In the genomic region with DNA sequence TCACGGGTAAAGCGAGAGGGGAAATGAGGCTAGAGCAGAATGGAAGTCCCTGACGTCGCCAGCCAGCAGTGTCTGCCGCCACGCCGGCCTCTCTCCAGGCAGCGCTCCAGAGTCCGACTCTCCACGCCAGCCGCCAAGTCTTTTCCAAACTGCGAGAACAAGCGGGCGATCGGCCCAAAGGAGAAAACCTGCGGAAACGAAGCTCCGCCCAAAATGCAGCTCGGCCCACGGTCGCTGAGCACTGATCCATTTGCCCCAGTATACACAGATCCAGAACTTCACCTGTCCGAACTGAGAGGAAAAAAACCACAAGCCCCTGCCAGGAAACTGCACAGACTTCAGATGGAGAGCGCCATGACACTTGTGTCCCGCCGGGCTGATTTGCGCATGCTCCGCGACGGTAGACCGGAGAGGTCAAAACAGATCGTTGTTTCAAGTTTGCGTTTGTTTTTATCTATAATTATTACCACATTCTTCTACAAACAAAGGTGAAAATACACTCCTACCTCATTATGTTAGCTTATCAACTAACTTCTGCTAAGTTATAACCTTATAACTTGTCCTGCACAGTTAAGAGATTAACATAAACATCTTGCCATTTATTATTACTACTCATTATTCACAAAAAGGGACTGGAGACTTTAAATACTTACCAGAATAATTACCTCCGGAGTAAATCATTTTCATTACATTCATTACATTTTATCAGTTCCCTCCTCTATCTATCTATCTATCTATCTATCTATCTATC, we compare ENCODE assay signal across 8 mouse cellular contexts. TPM values are rescaled to one million over a fixed set of nuclear protein-coding genes. Genes with fewer than 3 reads are reported as not detected.
DNase-seq lines count a peak whose midpoint lies in the region; ATAC-seq and TF ChIP-seq lines count a peak whose summit lies in the region.

Gene Cdkal1 (minus strand): TSS at position 394 of the 751 bp plus-strand sequence.

- TF ChIP-seq CTCF in bone marrow macrophage, adult 2 months (IDR thresholded peaks at IDR 0.05; ENCODE audit: low read depth, low read length), result no peak
- no peak for TF ChIP-seq CTCF in embryonic fibroblast, embryonic 13.5 days (IDR thresholded peaks at IDR 0.05; ENCODE audit: borderline replicate concordance, insufficient read depth, low read length)
- no peak for TF ChIP-seq CTCF in liver, adult 2 months (IDR thresholded peaks at IDR 0.05; ENCODE audit: low read depth, low read length)

- H3K9me3 ChIP-seq in heart, embryonic 11.5 days (replicated peaks; ENCODE audit: control insufficient read depth, low read length), result no peaks in the 10 kb centered on the region
- H3K9me3 ChIP-seq in kidney, embryonic 16.5 days (ENCODE audit: low read length), result no peaks in the 10 kb centered on the region

- peak within 1 kb of the TSS; percentile 94 for H3K9ac ChIP-seq in heart, embryonic 11.5 days (ENCODE audit: low read depth, low read length)
- H3K9ac ChIP-seq in kidney, embryonic 16.5 days (replicated peaks; ENCODE audit: low read length), result peak within 1 kb of the TSS; percentile 94
- H3K9ac ChIP-seq in liver, adult 2 months (ENCODE audit: low read depth, low read length), result peak within 1 kb of the TSS; percentile 71

- H3K79me2 ChIP-seq in liver, adult 2 months (ENCODE audit: control insufficient read depth, insufficient read depth, low read length), result no peaks in the 10 kb centered on the region
- peaks cover 38% of the 10 kb centered on the region for H3K79me2 ChIP-seq in myocyte (ENCODE audit: control insufficient read depth, insufficient read depth)

- peak within 1 kb of the TSS; percentile 47 for H3K27ac ChIP-seq in bone marrow macrophage, adult 2 months (ENCODE audit: insufficient read depth, low read depth, low read length)
- H3K27ac ChIP-seq in embryonic fibroblast, embryonic 13.5 days (ENCODE audit: insufficient read depth, low read length), result peak within 1 kb of the TSS; percentile 57; the same call in 1 of the 2 replicates
- H3K27ac ChIP-seq in heart, embryonic 11.5 days (ENCODE audit: low read depth, low read length), result peak within 1 kb of the TSS; percentile 86
- H3K27ac ChIP-seq in kidney, embryonic 16.5 days (ENCODE audit: low read length), result peak within 1 kb of the TSS; percentile 82
- peak within 1 kb of the TSS; percentile 79 for H3K27ac ChIP-seq in liver, adult 2 months (replicated peaks; ENCODE audit: insufficient read depth, low read depth, low read length)

- H3ac ChIP-seq in myocyte (ENCODE audit: control insufficient read depth, insufficient read length), result peak within 1 kb of the TSS; percentile 62

- H3K36me3 ChIP-seq in heart, embryonic 11.5 days (ENCODE audit: control insufficient read depth, insufficient read depth, low read length), result peaks cover 4% of the 10 kb centered on the region
- H3K36me3 ChIP-seq in kidney, embryonic 16.5 days (ENCODE audit: insufficient read depth, low read length), result peaks cover 11% of the 10 kb centered on the region; the same call in 1 of the 2 replicates
- H3K36me3 ChIP-seq in liver, adult 2 months (ENCODE audit: control insufficient read depth, insufficient read depth, low read length), result peaks cover 4% of the 10 kb centered on the region; the same call in 1 of the 2 replicates
- H3K36me3 ChIP-seq in myocyte (ENCODE audit: control insufficient read depth, insufficient read depth), result no peaks in the 10 kb centered on the region
- 0 out of 2 replicates have a peak, but pooled peaks cover 4% of the 10 kb centered on the region for H3K36me3 ChIP-seq in splenic B cell, adult 2 months (ENCODE audit: control insufficient read depth, insufficient read depth, low read length, poor library complexity, severe bottlenecking)

- no peaks in the 10 kb centered on the region for H3K27me3 ChIP-seq in heart, embryonic 11.5 days (ENCODE audit: control insufficient read depth, insufficient read depth, low read length)
- no peaks in the 10 kb centered on the region for H3K27me3 ChIP-seq in kidney, embryonic 16.5 days (ENCODE audit: insufficient read depth, low read length)
- H3K27me3 ChIP-seq in liver, adult 2 months (ENCODE audit: control insufficient read depth, insufficient read depth, low read length), result no peaks in the 10 kb centered on the region
- no peaks in the 10 kb centered on the region for H3K27me3 ChIP-seq in myocyte (ENCODE audit: control insufficient read depth, insufficient read depth, insufficient read length)
- H3K27me3 ChIP-seq in splenic B cell, adult 2 months (ENCODE audit: control insufficient read depth, insufficient read depth, low read length, poor library complexity, severe bottlenecking), result no peaks in the 10 kb centered on the region

- H3K4me1 ChIP-seq in bone marrow macrophage, adult 2 months (ENCODE audit: control insufficient read depth, insufficient read depth, low read length), result peaks cover 5% of the 10 kb centered on the region
- H3K4me1 ChIP-seq in embryonic fibroblast, embryonic 13.5 days (ENCODE audit: control insufficient read depth, insufficient read depth, low read length), result peaks cover 5% of the 10 kb centered on the region; the same call in 1 of the 2 replicates
- H3K4me1 ChIP-seq in heart, embryonic 11.5 days (ENCODE audit: control insufficient read depth, insufficient read depth, low read length), result no peaks in the 10 kb centered on the region
- peaks cover 13% of the 10 kb centered on the region for H3K4me1 ChIP-seq in kidney, embryonic 16.5 days (ENCODE audit: insufficient read depth, low read length)
- H3K4me1 ChIP-seq in liver, adult 2 months (ENCODE audit: control insufficient read depth, insufficient read depth, low read length), result no peaks in the 10 kb centered on the region; the same call in 1 of the 2 replicates

- peak within 1 kb of the TSS; percentile 77 for H3K4me2 ChIP-seq in heart, embryonic 11.5 days
- peak within 1 kb of the TSS; percentile 61 for H3K4me2 ChIP-seq in kidney, embryonic 16.5 days (replicated peaks; ENCODE audit: low read depth, low read length)
- peak within 1 kb of the TSS; percentile 80 for H3K4me2 ChIP-seq in myocyte (ENCODE audit: low read depth)

- TF ChIP-seq POLR2A in bone marrow macrophage, adult 2 months (IDR thresholded peaks at IDR 0.05; ENCODE audit: borderline replicate concordance, low read depth, low read length), result no peak
- TF ChIP-seq POLR2A in embryonic fibroblast, embryonic 13.5 days (IDR thresholded peaks at IDR 0.05; ENCODE audit: low read depth, low read length), result peak; percentile 65
- peak; percentile 52 for TF ChIP-seq POLR2A in liver, adult 2 months (IDR thresholded peaks at IDR 0.05; ENCODE audit: extremely low read depth, insufficient read depth, low read length)
- TF ChIP-seq POLR2A in myocyte (IDR thresholded peaks at IDR 0.05; ENCODE audit: insufficient read length, low read depth), result peak; percentile 57

- WGBS in heart, embryonic 11.5 days (ENCODE audit: insufficient replicate concordance), result under 1% methylated on average over 33 of the region's 33 CpGs
- WGBS in kidney, embryonic 16.5 days, result under 1% methylated on average over 33 of the region's 33 CpGs
- under 1% methylated on average over 33 of the region's 33 CpGs for WGBS in liver, adult 2 months

- DNase-seq in A20 (ENCODE audit: low read depth, low spot score), result peak; percentile 89
- peak; percentile 87 for DNase-seq in liver, adult 2 months (ENCODE audit: extremely low read depth, low read depth, low spot score)
- peak; percentile 88 for DNase-seq in splenic B cell, adult 2 months (ENCODE audit: low read depth, low spot score)

- peak within 1 kb of the TSS; percentile 99 for H3K4me3 ChIP-seq in bone marrow macrophage, adult 2 months (ENCODE audit: insufficient read depth, low read length)
- peak within 1 kb of the TSS; percentile 76 for H3K4me3 ChIP-seq in embryonic fibroblast, embryonic 13.5 days (ENCODE audit: insufficient read depth, low read length)
- H3K4me3 ChIP-seq in heart, embryonic 11.5 days (ENCODE audit: low read depth, low read length), result peak within 1 kb of the TSS; percentile 80
- peak within 1 kb of the TSS; percentile 95 for H3K4me3 ChIP-seq in kidney, embryonic 16.5 days (ENCODE audit: low read length)
- H3K4me3 ChIP-seq in liver, adult 2 months (ENCODE audit: insufficient read depth, low read depth, low read length), result peak within 1 kb of the TSS; percentile 69
- peak within 1 kb of the TSS; percentile 65 for H3K4me3 ChIP-seq in myocyte

- peak; percentile 73; the same call in 1 of the 2 replicates for ATAC-seq in heart, embryonic 11.5 days (replicated peaks; ENCODE audit: insufficient number of reproducible peaks, low FRiP score, low TSS enrichment)
- ATAC-seq in kidney, embryonic 16.5 days (ENCODE audit: low FRiP score, low TSS enrichment), result peak; percentile 86

TF ChIP-seq in myocyte, 11 proteins besides CTCF, POLR2A, EP300 and RAD21:
- no peak for TF ChIP-seq USF1 (IDR thresholded peaks at IDR 0.05; ENCODE audit: low read depth)
- TF ChIP-seq CEBPB (IDR thresholded peaks at IDR 0.05; ENCODE audit: insufficient read depth, poor library complexity, severe bottlenecking), result no peak
- TF ChIP-seq E2F4 (IDR thresholded peaks at IDR 0.05; ENCODE audit: insufficient read depth), result peak; percentile 59

RNA-seq across cellular contexts. Expression of gene Cdkal1, which starts in this region (rescaled TPM):
- 13.5 and 13.9 TPM in 2 replicates for polyA plus RNA-seq in bone marrow macrophage, adult 2 months (2012; ENCODE audit: insufficient read depth, insufficient read length, missing spikeins)
- 20.0 and 25.0 TPM in 2 replicates for polyA plus RNA-seq in embryonic fibroblast, embryonic 13.5 days (2011; ENCODE audit: insufficient read length, low read depth, missing spikeins)
- 25.2 and 29.4 TPM in 2 replicates for polyA plus RNA-seq in heart, embryonic 11.5 days (2014; fragmentation: Nextera tagmentation; extraction: Ambion mirVana)
- 31.3 and 35.1 TPM in 2 replicates for polyA plus RNA-seq in kidney, embryonic 16.5 days (2015; fragmentation: Nextera tagmentation; extraction: Ambion mirVana)
- 13.6 and 13.8 TPM in 2 replicates for total RNA-seq in liver, adult 2 months (2014; rRNA removed)
- polyA plus RNA-seq in liver, adult 2 months (2012; rRNA removed), result 1.3 and 1.7 TPM in 2 replicates
- polyA plus RNA-seq in myocyte (2012; fragmentation: generic; extraction: Trizol), result 5.6 TPM

Comparison
In these comparisons a context has a peak if more than half of its experiments do, and no peak if none do; other contexts are left out.
1. Peak in every context shown above with its lines: DNase-seq, ATAC-seq, H3K4me3 ChIP-seq and H3K27ac ChIP-seq.